Mouse (Mus musculus) left cerebral cortex, postnatal 36 days (tissue): ENCODE measurements around the gene Kif1bp. TPM values are rescaled to one million over a fixed set of nuclear protein-coding genes. Genes with fewer than 3 reads are reported as not detected.

Experiments
- DNase-seq, 2 experiments: peaks; one replicate each; pipeline ENCODE4 v3.0.0; 2021 to 2022; ENCODE audit warnings: low spot score in 2 of 2, mixed read lengths in 1 of 2
- intact Hi-C: fragments of 180-260 bp; cut with DNase I; formaldehyde crosslinking; loops from one replicate; pipeline ENCODE4 v1.15.1; 2025
- total RNA-seq, 2 experiments: library from RNA; stranded (reverse); gene quantifications; 2 replicates each; pipeline ENCODE4 v1.2.3; 2021

The Kif1bp gene
- total RNA-seq, 2 experiments from 2014 or later, result 178 to 198 TPM

- DNase-seq, result no peak
- intact Hi-C loops, result no loop called here
Measured at GRCm38 (mm10) chr10:62568861-62569260, 9.4 kb downstream of the Kif1bp start.

GRCm38 (mm10) chr10:62557736-62558135, 20.5 kb downstream of the Kif1bp start:
- DNase-seq, result no peak
- intact Hi-C loops, result no loop called here

- intact Hi-C loops, result no loop called here
- DNase-seq, result no peak
Measured at GRCm38 (mm10) chr10:62556558-62556901, 21.7 kb downstream of the Kif1bp start.

- intact Hi-C loops, result no loop called here
- no peak for DNase-seq
Measured at GRCm38 (mm10) chr10:62555705-62556557, 22.3 kb downstream of the Kif1bp start.

GRCm38 (mm10) chr10:62553611-62554091, 24.6 kb downstream of the Kif1bp start:
- DNase-seq, result no peak
- intact Hi-C loops, result no loop called here

- peak in 1 of 2 experiments; percentile 26 for DNase-seq
Measured at GRCm38 (mm10) chr10:62550787-62551300, 27.4 kb downstream of the Kif1bp start.

GRCm38 (mm10) chr10:62549523-62550166, 28.6 kb downstream of the Kif1bp start:
- intact Hi-C loops, result loop anchor here (2.0 kb wide), 1 partner anchor 49 kb away; no protein-coding TSS in a partner anchor
- peak; percentile 22 to 58 for DNase-seq

More at GRCm38 (mm10) chr10:62550787-62551300, 27.4 kb downstream of the Kif1bp start:
- intact Hi-C loops, result loop anchor here (2.0 kb wide), 1 partner anchor 50 kb away; no protein-coding TSS in a partner anchor

GRCm38 (mm10) chr10:62546441-62546840, 31.8 kb downstream of the Kif1bp start:
- intact Hi-C loops, result no loop called here
- no peak for DNase-seq

- DNase-seq, result no peak
- intact Hi-C loops, result no loop called here
Measured at GRCm38 (mm10) chr10:62545759-62546158, 32.5 kb downstream of the Kif1bp start.

- intact Hi-C loops, result no loop called here
Measured at GRCm38 (mm10) chr10:62544316-62544715, 33.9 kb downstream of the Kif1bp start.

GRCm38 (mm10) chr10:62543399-62543808, 34.9 kb downstream of the Kif1bp start:
- DNase-seq, result no peak
- intact Hi-C loops, result no loop called here

More at GRCm38 (mm10) chr10:62544316-62544715, 33.9 kb downstream of the Kif1bp start:
- DNase-seq, result no peak

GRCm38 (mm10) chr10:62542928-62543327, 35.3 kb downstream of the Kif1bp start:
- intact Hi-C loops, result no loop called here
- no peak for DNase-seq

- intact Hi-C loops, result no loop called here
- no peak for DNase-seq
Measured at GRCm38 (mm10) chr10:62542507-62542906, 35.8 kb downstream of the Kif1bp start.

GRCm38 (mm10) chr10:62541499-62541898, 36.8 kb downstream of the Kif1bp start:
- DNase-seq, result no peak
- intact Hi-C loops, result no loop called here

- DNase-seq, result no peak
- intact Hi-C loops, result no loop called here
Measured at GRCm38 (mm10) chr10:62540800-62541199, 37.5 kb downstream of the Kif1bp start.

GRCm38 (mm10) chr10:62534509-62534908, 43.7 kb downstream of the Kif1bp start:
- intact Hi-C loops, result no loop called here
- DNase-seq, result no peak

- intact Hi-C loops, result no loop called here
- DNase-seq, result no peak
Measured at GRCm38 (mm10) chr10:62532832-62533231, 45.4 kb downstream of the Kif1bp start.

- intact Hi-C loops, result no loop called here
- DNase-seq, result no peak
Measured at GRCm38 (mm10) chr10:62530183-62530582, 48.1 kb downstream of the Kif1bp start.

GRCm38 (mm10) chr10:62527351-62527750, 50.9 kb downstream of the Kif1bp start, which contains the start of gene Srgn:
Gene Srgn (minus strand): TSS chr10:62527451.
- DNase-seq, result no peak
- intact Hi-C loops, result no loop called here

- DNase-seq, result no peak
- intact Hi-C loops, result no loop called here
Measured at GRCm38 (mm10) chr10:62522346-62522950, 55.8 kb downstream of the Kif1bp start.
